ENCODE assay signal across 8 mouse cellular contexts in the genomic region with DNA sequence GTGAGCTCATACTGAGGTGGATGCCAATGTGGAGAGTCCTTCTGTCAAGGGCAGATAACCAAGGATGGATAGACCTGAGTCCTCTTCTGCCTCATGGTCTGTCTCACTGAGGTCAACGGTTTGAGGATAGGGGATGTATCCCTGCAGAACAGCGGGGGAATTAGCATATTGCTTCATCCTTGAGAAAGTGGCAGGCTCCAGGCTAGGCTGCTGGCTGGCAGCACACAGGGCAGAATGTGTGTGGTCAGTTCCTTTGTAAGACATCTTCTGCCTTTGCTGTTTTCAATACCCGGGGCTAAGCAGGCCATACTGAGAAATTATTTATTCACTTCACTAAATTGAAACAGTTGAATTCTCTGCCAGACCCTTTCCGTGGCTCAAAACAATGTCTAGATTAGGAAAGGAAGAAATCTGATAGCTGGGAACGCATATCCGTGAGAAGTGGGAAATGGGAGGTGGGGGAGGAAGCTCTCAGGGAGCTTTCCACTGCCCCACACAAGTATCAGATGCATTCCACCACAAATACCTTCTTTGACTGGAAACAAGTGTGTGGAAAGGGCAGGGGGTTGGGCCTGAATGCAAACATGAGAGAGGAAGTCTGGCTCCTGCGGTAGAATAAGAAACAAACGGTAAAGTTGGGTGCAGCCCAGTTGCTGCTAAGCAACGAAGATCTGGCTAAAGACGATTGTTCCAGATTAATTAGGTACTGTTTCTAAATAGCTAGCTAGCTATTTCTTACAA. TPM values are rescaled to one million over a fixed set of nuclear protein-coding genes. Genes with fewer than 3 reads are reported as not detected.
DNase-seq lines count a peak whose midpoint lies in the region; ATAC-seq lines count a peak whose summit lies in the region.

No protein-coding gene starts in this region.

- no peaks in the 10 kb centered on the region for H3K9me3 ChIP-seq in heart, embryonic 12.5 days (replicated peaks)
- H3K9me3 ChIP-seq in lung, embryonic 15.5 days, result no peaks in the 10 kb centered on the region

- WGBS in heart, embryonic 12.5 days, result 13% methylated on average over 10 of the region's 10 CpGs
- WGBS in lung, embryonic 15.5 days, result 7% methylated on average over 10 of the region's 10 CpGs

- DNase-seq in embryo, embryonic 10 days (ENCODE audit: low spot score), result peak; percentile 42
- DNase-seq in embryo, embryonic 11 days, result no peak
- DNase-seq in Muller cell, postnatal 12 days (ENCODE audit: inconsistent ontology term), result peak; percentile 72
- DNase-seq in thymus, postnatal 0 days (ENCODE audit: low spot score), result no peak
- no peak for DNase-seq in adipocyte (ENCODE audit: low spot score)

- no peaks in the 10 kb centered on the region for H3K27me3 ChIP-seq in heart, embryonic 12.5 days (replicated peaks)
- no peaks in the 10 kb centered on the region for H3K27me3 ChIP-seq in lung, embryonic 15.5 days

- no peak overlapping the region for H3K4me3 ChIP-seq in heart, embryonic 12.5 days
- H3K4me3 ChIP-seq in lung, embryonic 15.5 days, result no peak overlapping the region

- peak overlapping the region; percentile 76 for H3K27ac ChIP-seq in heart, embryonic 12.5 days (ENCODE audit: poor library complexity, severe bottlenecking)
- H3K27ac ChIP-seq in lung, embryonic 15.5 days, result peak overlapping the region; percentile 73

- ATAC-seq in heart, embryonic 12.5 days (ENCODE audit: insufficient number of reproducible peaks, low FRiP score), result peak; percentile 60; the same call in 1 of the 2 replicates
- ATAC-seq in lung, embryonic 15.5 days (ENCODE audit: borderline replicate concordance, extremely low read depth, low FRiP score, low TSS enrichment), result peak; percentile 34; the same call in 1 of the 2 replicates
- ATAC-seq in erythroid progenitor cell, adult 5-6 weeks (replicated peaks; ENCODE audit: low FRiP score, poor library complexity, severe bottlenecking), result no peak

- H3K4me1 ChIP-seq in heart, embryonic 12.5 days (replicated peaks), result peaks cover 35% of the 10 kb centered on the region
- peaks cover 12% of the 10 kb centered on the region for H3K4me1 ChIP-seq in lung, embryonic 15.5 days

- no peak overlapping the region for H3K9ac ChIP-seq in heart, embryonic 12.5 days
- no peak overlapping the region for H3K9ac ChIP-seq in lung, embryonic 15.5 days

- H3K36me3 ChIP-seq in heart, embryonic 12.5 days, result no peaks in the 10 kb centered on the region
- H3K36me3 ChIP-seq in lung, embryonic 15.5 days, result no peaks in the 10 kb centered on the region

- H3K4me2 ChIP-seq in heart, embryonic 12.5 days, result 0 out of 2 replicates have a peak overlapping the region, but pooled peaks have one; percentile 3
- H3K4me2 ChIP-seq in lung, embryonic 15.5 days, result peak overlapping the region; percentile 31; the same call in 1 of the 2 replicates

RNA-seq across cellular contexts. Expression of gene Optc, which starts 44.4 kb away (rescaled TPM):
- polyA plus RNA-seq in heart, embryonic 12.5 days (2016; fragmentation: Nextera tagmentation; extraction: Ambion mirVana), result 0.22 and 0.66 TPM in 2 replicates
- polyA plus RNA-seq in lung, embryonic 15.5 days (2015; fragmentation: Nextera tagmentation; extraction: Ambion mirVana), result 0.67 and 0.81 TPM in 2 replicates
- 0.12 and 0.42 TPM in 2 replicates for polyA plus RNA-seq in thymus, postnatal 0 days (2015; fragmentation: Nextera tagmentation; extraction: Ambion mirVana)
- not detected in 2 replicates for total RNA-seq in erythroid progenitor cell, adult 5-6 weeks (2015; ENCODE audit: low replicate concordance)
- total RNA-seq in erythroid progenitor cell, adult 5-6 weeks (2017; ENCODE audit: low replicate concordance), result not detected in 2 replicates

RNA-seq across cellular contexts. Expression of gene Prelp, which starts 57.8 kb away (rescaled TPM):
- 2.5 and 2.7 TPM in 2 replicates for polyA plus RNA-seq in heart, embryonic 12.5 days (2016; fragmentation: Nextera tagmentation; extraction: Ambion mirVana)
- 17.1 and 19.6 TPM in 2 replicates for polyA plus RNA-seq in lung, embryonic 15.5 days (2015; fragmentation: Nextera tagmentation; extraction: Ambion mirVana)
- polyA plus RNA-seq in thymus, postnatal 0 days (2015; fragmentation: Nextera tagmentation; extraction: Ambion mirVana), result 1.1 and 1.6 TPM in 2 replicates
- total RNA-seq in erythroid progenitor cell, adult 5-6 weeks (2015; ENCODE audit: low replicate concordance), result 0.42 TPM in 1 of 2 replicates, not detected in the other
- total RNA-seq in erythroid progenitor cell, adult 5-6 weeks (2017; ENCODE audit: low replicate concordance), result 0.13 TPM in 1 of 2 replicates, not detected in the other

Comparison
In these comparisons a context has a peak if more than half of its experiments do, and no peak if none do; other contexts are left out.
1. DNase-seq: peak in embryo, embryonic 10 days (single experiment) and Muller cell, postnatal 12 days (single experiment); none in embryo, embryonic 11 days (single experiment), thymus, postnatal 0 days (single experiment) and adipocyte (single experiment).